Mouse (Mus musculus): ENCODE results near the gene Rnf225. TPM values are rescaled to one million over a fixed set of nuclear protein-coding genes. Genes with fewer than 3 reads are reported as not detected.
"Not testable (repeated sequence)": the region's sequence is repeated elsewhere in the genome, so short reads cannot be mapped to it uniquely, and the experiment has no call there.

Rnf225 gene
- polyA plus RNA-seq, 1 experiment from 2014 or later: 0.45 TPM

DNA sequence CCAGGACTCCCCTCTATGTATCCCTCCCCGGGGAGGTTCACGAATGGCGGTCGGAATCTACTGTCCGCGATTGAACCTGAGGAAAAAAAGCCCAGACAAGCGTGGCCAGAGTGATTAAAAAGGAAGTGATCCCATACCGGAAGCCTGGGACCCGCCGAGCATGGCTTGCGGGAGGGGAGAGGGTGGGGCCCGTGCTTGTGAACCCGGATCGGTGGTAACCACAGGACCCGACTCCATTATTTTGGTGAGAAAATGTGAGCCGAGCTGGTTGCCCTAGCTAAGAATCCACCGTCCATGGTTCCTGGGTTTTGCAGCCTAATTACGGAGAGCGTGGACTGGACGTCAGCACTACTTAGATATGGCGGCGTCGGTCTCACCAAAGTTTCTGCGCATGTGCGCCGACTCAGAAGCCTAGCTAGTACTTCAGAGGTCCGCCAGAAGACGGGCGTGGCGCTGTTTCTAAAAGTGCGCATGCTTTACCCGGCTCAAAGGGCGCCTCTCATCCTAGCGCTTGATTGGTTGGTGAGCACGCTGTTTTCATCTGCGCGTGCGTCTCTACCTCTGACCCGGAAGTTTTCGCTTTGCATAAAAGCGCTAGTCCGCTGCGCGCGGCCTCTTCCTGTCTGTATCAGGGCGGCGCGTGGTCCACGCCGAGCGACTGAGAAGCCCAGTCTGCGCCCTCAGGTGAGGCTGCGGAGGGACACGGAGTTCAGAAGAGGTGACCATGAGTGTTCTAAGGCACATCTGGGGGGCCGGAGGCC is 5.3 kb upstream of the Rnf225 start, which contains the start of gene Rps5:
TSS of gene Rps5 (plus strand) at position 586 of the 761 bp plus-strand sequence.
- H3K27ac ChIP-seq (ENCODE audit: low read depth): peak within 1 kb of the TSS; percentile 97
- H3K9me3 ChIP-seq (ENCODE audit: control insufficient read depth, low read length): no peaks in the 10 kb centered on the region
- peaks cover 40% of the 10 kb centered on the region for H3K36me3 ChIP-seq (ENCODE audit: control insufficient read depth, insufficient read depth, low read length)
- peak within 1 kb of the TSS; percentile 86 for H3K9ac ChIP-seq (ENCODE audit: low read length)
- H3K4me2 ChIP-seq (ENCODE audit: low read length): peak within 1 kb of the TSS; percentile 89
- DNase-seq (ENCODE audit: low spot score): peak; percentile 97
- under 1% methylated on average over 55 of the region's 55 CpGs for WGBS
- ATAC-seq (replicated peaks; ENCODE audit: low FRiP score, low TSS enrichment, low read depth): peak; percentile 97
- peaks cover 14% of the 10 kb centered on the region; the same call in 1 of the 2 replicates for H3K4me1 ChIP-seq (replicated peaks; ENCODE audit: control insufficient read depth, insufficient read depth, low read length)
- H3K4me3 ChIP-seq (ENCODE audit: low read depth, low read length): peak within 1 kb of the TSS; percentile 80
- H3K27me3 ChIP-seq (replicated peaks; ENCODE audit: control insufficient read depth, insufficient read depth, low read length): peaks cover under 1% of the 10 kb centered on the region; the same call in 1 of the 2 replicates

DNA sequence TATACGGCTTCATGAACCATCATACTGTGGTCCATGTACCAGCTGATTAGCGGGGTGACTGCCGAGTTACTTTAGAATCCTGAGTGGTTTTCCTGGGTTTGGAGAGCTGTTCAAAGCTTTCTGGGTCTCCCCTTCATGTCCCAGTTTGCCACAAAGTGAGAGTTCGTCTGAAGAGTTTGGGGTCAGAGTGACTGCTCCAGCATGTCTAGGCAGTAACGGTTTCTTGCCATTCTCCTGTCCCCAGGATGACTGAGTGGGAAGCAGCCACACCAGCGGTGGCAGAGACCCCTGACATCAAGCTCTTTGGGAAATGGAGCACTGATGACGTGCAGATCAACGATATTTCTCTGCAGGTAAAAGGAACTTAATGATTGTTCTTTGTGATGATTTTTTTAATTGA is 4.5 kb upstream of the Rnf225 start:
- H3K4me3 ChIP-seq (ENCODE audit: low read depth, low read length): peak overlapping the region; percentile 80
- no peak for ATAC-seq (replicated peaks; ENCODE audit: low FRiP score, low TSS enrichment, low read depth)
- peaks cover 5% of the 10 kb centered on the region; the same call in 1 of the 2 replicates for H3K27me3 ChIP-seq (replicated peaks; ENCODE audit: control insufficient read depth, insufficient read depth, low read length)
- 3% methylated on average over 8 of the region's 8 CpGs for WGBS
- H3K4me2 ChIP-seq (ENCODE audit: low read length): peak overlapping the region; percentile 89
- DNase-seq (ENCODE audit: low spot score): no peak
- H3K27ac ChIP-seq (ENCODE audit: low read depth): 0 out of 2 replicates have a peak overlapping the region, but pooled peaks have one; percentile 7
- H3K4me1 ChIP-seq (replicated peaks; ENCODE audit: control insufficient read depth, insufficient read depth, low read length): peaks cover 14% of the 10 kb centered on the region; the same call in 1 of the 2 replicates
- no peaks in the 10 kb centered on the region for H3K9me3 ChIP-seq (ENCODE audit: control insufficient read depth, low read length)
- peaks cover 42% of the 10 kb centered on the region for H3K36me3 ChIP-seq (ENCODE audit: control insufficient read depth, insufficient read depth, low read length)
- H3K9ac ChIP-seq (ENCODE audit: low read length): peak overlapping the region; percentile 86

DNA sequence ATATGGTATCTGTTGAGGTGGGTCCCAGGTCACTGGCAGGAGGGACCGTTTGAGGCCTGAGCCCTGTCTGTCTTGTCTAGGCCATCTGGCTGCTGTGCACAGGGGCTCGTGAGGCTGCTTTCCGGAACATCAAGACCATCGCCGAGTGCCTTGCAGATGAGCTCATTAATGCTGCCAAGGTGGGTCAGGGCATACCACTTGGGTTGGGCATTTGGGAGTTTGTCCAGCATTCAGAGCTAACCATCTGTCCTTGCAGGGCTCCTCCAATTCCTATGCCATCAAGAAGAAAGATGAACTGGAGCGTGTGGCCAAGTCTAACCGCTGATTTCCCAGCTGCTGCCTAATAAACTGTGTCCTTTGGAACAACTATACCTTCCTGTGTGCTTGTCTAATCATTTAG is 900 bp upstream of the Rnf225 start:
- DNase-seq (ENCODE audit: low spot score) (no peak), ATAC-seq (replicated peaks; ENCODE audit: low FRiP score, low TSS enrichment, low read depth) (no peak)
- Histone ChIP-seq H3K36me3 (ENCODE audit: control insufficient read depth, insufficient read depth, low read length) (peaks cover 42% of the 10 kb centered on the region), H3K27me3 (replicated peaks; ENCODE audit: control insufficient read depth, insufficient read depth, low read length) (peaks cover 14% of the 10 kb centered on the region), H3K9ac (ENCODE audit: low read length) (no peak overlapping the region), H3K4me2 (ENCODE audit: low read length) (no peak overlapping the region), H3K4me3 (ENCODE audit: low read depth, low read length) (no peak overlapping the region), H3K4me1 (replicated peaks; ENCODE audit: control insufficient read depth, insufficient read depth, low read length) (peaks cover 17% of the 10 kb centered on the region; the same call in 1 of the 2 replicates), H3K27ac (ENCODE audit: low read depth) (no peak overlapping the region), H3K9me3 (ENCODE audit: control insufficient read depth, low read length) (no peaks in the 10 kb centered on the region)
- WGBS: 83% methylated on average over 7 of the region's 7 CpGs

DNA sequence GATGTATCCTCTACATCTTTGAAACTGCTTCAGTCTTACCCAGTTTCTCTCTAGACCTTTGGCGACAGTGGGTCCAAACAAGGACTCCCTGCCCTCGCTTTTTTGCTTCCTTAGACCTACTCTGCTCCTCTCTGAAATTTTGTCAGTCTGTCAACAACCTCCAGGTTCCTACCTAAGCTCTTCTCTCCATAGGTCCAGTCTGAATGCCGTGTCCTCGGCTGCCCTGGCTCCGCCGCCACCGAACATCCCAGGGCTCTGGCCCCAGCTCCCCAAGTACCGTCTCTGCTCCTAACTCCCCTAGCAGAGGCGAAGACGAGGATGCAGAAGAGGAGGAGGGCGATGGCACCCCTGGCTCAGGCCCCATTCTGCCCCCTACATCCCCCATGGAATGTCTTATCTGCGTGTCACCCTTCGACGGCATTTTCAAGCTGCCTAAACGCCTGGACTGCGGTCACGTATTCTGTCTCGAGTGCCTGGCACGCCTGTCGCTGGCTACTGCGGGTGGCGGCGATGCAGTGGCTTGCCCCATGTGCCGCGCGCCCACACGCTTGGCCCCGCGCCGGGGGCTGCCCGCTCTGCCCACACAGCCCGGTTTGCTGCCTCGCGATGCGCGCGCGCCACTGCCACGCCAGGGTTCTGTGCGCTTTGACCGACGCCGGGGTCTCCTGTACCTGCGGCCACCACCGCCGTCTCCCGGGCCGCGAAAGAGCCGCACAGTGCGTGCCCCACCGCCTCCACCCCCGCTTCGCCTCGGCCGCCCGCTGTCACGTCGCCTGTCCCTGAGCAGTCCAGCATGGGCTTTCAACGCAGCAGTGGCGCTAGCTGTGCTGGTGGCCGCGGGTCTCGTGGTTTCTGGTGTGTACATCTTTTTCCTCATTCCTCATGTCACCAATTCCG is 725 bp downstream of the Rnf225 start:
- peak; percentile 30 for ATAC-seq (replicated peaks; ENCODE audit: low FRiP score, low TSS enrichment, low read depth)
- H3K4me2 ChIP-seq (ENCODE audit: low read length): peak overlapping the region; percentile 45
- H3K4me3 ChIP-seq (ENCODE audit: low read depth, low read length): peak overlapping the region; percentile 21
- H3K27ac ChIP-seq (ENCODE audit: low read depth): no peak overlapping the region
- peak overlapping the region; percentile 41 for H3K9ac ChIP-seq (ENCODE audit: low read length)
- H3K27me3 ChIP-seq (replicated peaks; ENCODE audit: control insufficient read depth, insufficient read depth, low read length): peaks cover 14% of the 10 kb centered on the region
- WGBS: 4% methylated on average over 61 of the region's 65 CpGs
- H3K36me3 ChIP-seq (ENCODE audit: control insufficient read depth, insufficient read depth, low read length): peaks cover 41% of the 10 kb centered on the region
- peaks cover 15% of the 10 kb centered on the region; the same call in 1 of the 2 replicates for H3K4me1 ChIP-seq (replicated peaks; ENCODE audit: control insufficient read depth, insufficient read depth, low read length)
- DNase-seq (ENCODE audit: low spot score): peak; percentile 71
- H3K9me3 ChIP-seq (ENCODE audit: control insufficient read depth, low read length): no peaks in the 10 kb centered on the region

DNA sequence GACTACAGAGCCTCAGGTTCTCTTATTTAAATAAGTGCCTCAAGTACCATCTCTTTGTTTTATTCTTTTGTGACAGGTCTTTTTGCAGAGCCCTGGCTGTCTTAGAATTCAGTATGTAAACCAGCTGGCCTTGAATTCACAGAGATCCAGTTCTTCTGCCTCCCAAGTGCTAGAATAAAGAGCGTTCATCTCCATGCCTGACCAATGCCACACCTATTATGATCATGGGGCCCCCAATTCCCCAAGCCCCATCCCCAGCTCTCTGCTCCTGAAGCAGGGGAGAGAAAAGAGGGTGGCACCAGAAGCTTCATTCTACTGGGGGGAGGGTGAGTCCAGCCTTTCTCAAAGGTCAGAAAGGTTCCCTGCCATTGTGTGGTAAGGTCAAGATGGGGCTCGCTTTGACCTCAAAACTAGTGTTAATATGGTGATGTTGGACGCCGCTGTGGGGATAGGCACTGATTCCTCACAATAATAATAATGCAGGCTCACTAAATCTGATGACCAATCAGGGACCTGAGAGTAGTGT is 6.5 kb downstream of the Rnf225 start:
- no peak overlapping the region for H3K9ac ChIP-seq (ENCODE audit: low read length)
- no peak overlapping the region for H3K4me3 ChIP-seq (ENCODE audit: low read depth, low read length)
- no peaks in the 10 kb centered on the region for H3K36me3 ChIP-seq (ENCODE audit: control insufficient read depth, insufficient read depth, low read length)
- no peaks in the 10 kb centered on the region for H3K9me3 ChIP-seq (ENCODE audit: control insufficient read depth, low read length)
- WGBS: 75% methylated on average over 4 of the region's 4 CpGs
- H3K27ac ChIP-seq (ENCODE audit: low read depth): no peak overlapping the region
- no peak overlapping the region for H3K4me2 ChIP-seq (ENCODE audit: low read length)
- DNase-seq (ENCODE audit: low spot score): no peak
- H3K4me1 ChIP-seq (replicated peaks; ENCODE audit: control insufficient read depth, insufficient read depth, low read length): no peaks in the 10 kb centered on the region
- ATAC-seq (replicated peaks; ENCODE audit: low FRiP score, low TSS enrichment, low read depth): no peak
- H3K27me3 ChIP-seq (replicated peaks; ENCODE audit: control insufficient read depth, insufficient read depth, low read length): peaks cover 4% of the 10 kb centered on the region; the same call in 1 of the 2 replicates

DNA sequence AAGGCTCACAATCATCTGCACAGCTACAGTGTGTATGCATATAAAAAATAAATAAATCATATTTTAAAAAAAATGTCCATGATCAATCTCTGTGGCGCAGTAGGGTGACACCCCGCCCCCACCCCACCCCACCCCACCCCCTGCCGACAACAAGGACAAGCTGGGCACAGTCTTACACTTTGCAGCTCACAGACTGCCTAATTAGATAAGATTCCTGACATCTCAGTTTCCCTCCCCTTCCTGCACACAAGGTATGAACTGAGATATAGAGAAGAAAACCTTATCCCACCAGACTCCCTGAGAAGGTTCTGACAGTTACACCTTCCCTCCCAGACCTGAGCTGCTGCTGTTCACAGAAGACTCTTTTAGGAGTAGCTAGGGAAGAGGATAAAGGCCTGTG is 7.6 kb downstream of the Rnf225 start:
- Histone ChIP-seq H3K4me1 (replicated peaks; ENCODE audit: control insufficient read depth, insufficient read depth, low read length) (no peaks in the 10 kb centered on the region), H3K9me3 (ENCODE audit: control insufficient read depth, low read length) (no peaks in the 10 kb centered on the region), H3K4me2 (ENCODE audit: low read length) (no peak overlapping the region), H3K27me3 (replicated peaks; ENCODE audit: control insufficient read depth, insufficient read depth, low read length) (no peaks in the 10 kb centered on the region), H3K36me3 (ENCODE audit: control insufficient read depth, insufficient read depth, low read length) (no peaks in the 10 kb centered on the region), H3K27ac (ENCODE audit: low read depth) (no peak overlapping the region), H3K9ac (ENCODE audit: low read length) (no peak overlapping the region), H3K4me3 (ENCODE audit: low read depth, low read length) (no peak overlapping the region)
- ATAC-seq (replicated peaks; ENCODE audit: low FRiP score, low TSS enrichment, low read depth) (no peak), DNase-seq (ENCODE audit: low spot score) (no peak)
- WGBS: 81% methylated on average over 3 of the region's 3 CpGs

DNA sequence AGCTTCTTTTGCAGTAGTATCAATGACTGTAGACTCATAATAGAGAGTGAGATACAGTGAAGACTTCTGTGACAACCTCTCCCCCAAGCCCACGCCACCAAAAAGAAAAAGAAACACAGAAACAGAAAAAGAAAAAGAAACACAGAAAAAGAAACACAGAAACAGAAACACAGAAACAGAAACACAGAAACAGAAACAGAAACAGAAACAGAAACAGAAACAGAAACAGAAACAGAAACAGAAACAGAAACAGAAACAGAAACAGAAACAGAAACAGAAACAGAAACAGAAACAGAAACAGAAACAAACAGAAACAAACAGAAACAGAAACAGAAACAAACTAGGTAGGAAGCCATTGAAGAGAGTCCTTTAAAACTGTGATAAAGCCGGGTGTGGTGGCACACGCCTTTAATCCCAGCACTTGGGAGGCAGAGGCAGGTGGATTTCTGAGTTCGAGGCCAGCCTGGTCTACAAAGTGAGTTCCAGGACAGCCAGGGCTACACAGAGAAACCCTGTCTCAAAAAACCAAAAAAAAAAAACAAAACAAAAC is 10.1 kb downstream of the Rnf225 start:
- H3K27me3 ChIP-seq (replicated peaks; ENCODE audit: control insufficient read depth, insufficient read depth, low read length); H3K27ac ChIP-seq (ENCODE audit: low read depth); ATAC-seq (replicated peaks; ENCODE audit: low FRiP score, low TSS enrichment, low read depth); DNase-seq (ENCODE audit: low spot score); H3K9me3 ChIP-seq (ENCODE audit: control insufficient read depth, low read length); H3K4me3 ChIP-seq (ENCODE audit: low read depth, low read length); H3K4me2 ChIP-seq (ENCODE audit: low read length); H3K36me3 ChIP-seq (ENCODE audit: control insufficient read depth, insufficient read depth, low read length); H3K4me1 ChIP-seq (replicated peaks; ENCODE audit: control insufficient read depth, insufficient read depth, low read length); H3K9ac ChIP-seq (ENCODE audit: low read length): not testable (repeated sequence)
- WGBS: 90% methylated on average over 3 of the region's 4 CpGs

DNA sequence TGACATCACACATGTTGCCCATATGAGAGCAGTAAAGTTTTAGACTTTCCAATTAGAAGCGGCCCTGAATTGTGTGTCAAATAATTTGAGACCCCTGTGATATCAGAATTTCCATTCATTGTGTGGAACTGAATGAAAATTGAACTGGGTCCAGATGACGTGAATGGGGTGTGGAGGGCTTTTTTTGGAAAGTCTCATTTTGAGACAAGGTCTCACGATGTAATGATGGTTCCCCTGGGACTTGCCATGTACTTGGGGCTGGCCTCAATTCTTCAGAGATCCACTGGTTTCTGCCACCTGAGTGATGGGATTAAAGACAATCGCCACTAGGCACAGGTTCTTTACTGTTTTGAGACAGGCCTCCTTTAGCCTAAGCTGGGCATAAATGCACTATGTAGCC is 13.4 kb downstream of the Rnf225 start:
- DNase-seq (ENCODE audit: low spot score) (no peak), ATAC-seq (replicated peaks; ENCODE audit: low FRiP score, low TSS enrichment, low read depth) (no peak)
- Histone ChIP-seq H3K4me1 (replicated peaks; ENCODE audit: control insufficient read depth, insufficient read depth, low read length) (no peaks in the 10 kb centered on the region), H3K4me3 (ENCODE audit: low read depth, low read length) (no peak overlapping the region), H3K9me3 (ENCODE audit: control insufficient read depth, low read length) (no peaks in the 10 kb centered on the region), H3K4me2 (ENCODE audit: low read length) (no peak overlapping the region), H3K36me3 (ENCODE audit: control insufficient read depth, insufficient read depth, low read length) (no peaks in the 10 kb centered on the region), H3K27me3 (replicated peaks; ENCODE audit: control insufficient read depth, insufficient read depth, low read length) (no peaks in the 10 kb centered on the region), H3K9ac (ENCODE audit: low read length) (no peak overlapping the region), H3K27ac (ENCODE audit: low read depth) (no peak overlapping the region)
- WGBS: 83% methylated on average over 4 of the region's 4 CpGs

All from intestine, embryonic 14.5 days (tissue).